Mouse (Mus musculus) olfactory bulb, adult 2 months (tissue): ENCODE results near the gene Tmem115.

Experiments
- CTCF ChIP-seq: fragments of 200-500 bp; IDR thresholded peaks from 2 replicates; pipeline ENCODE4 v1.5.1; 2012; ENCODE audit warnings: low read depth, mild to moderate bottlenecking, low read length, moderate library complexity; ENCODE audit not compliant: insufficient read depth
- POLR2A ChIP-seq: fragments of 200-500 bp; IDR thresholded peaks from 2 replicates; pipeline ENCODE4 v1.6.1; 2012; ENCODE audit warnings: mild to moderate bottlenecking, low read depth, low read length, moderate library complexity; ENCODE audit not compliant: insufficient read depth

DNA sequence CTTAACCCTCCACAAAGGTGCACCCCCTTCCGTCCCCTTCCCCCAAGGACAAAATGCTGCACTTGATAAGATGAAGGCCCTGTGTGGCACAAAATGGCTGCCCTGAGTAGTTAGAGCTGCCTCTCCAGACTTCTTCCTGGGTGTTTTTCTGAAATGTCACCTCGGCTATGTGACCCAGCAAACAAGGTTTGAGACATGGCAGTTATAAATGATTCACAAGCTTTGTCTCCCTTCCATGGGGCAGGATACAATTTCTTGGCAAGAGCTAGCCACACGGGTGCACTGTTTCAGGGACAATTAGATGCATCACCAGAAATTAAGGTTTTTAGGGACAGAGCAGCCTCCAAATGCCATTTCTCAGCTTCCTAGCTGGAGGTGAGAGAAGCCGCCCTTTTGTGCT, 6.7 kb downstream of the Tmem115 start:
- TF ChIP-seq POLR2A = no peak
- TF ChIP-seq CTCF = no peak
